ENCODE assay signal across 18 mouse cellular contexts in genomic region chr4:31826661-31827060, GRCm38 (mm10).
DNase-seq lines count a peak whose midpoint lies in the region; ATAC-seq and TF ChIP-seq lines count a peak whose summit lies in the region.
"Had no signal": no experiment of that assay in that cellular context is flagged by ENCODE, and none has a peak within 500 bp of the region (broad histone marks: within the 10 kb centered on the region; RNA-seq: fewer than 3 reads in every experiment).

No protein-coding gene starts in this region.

- ATAC-seq in hindbrain, embryonic 12.5 days (ENCODE audit: low FRiP score) = 0 out of 2 replicates have a peak, but pooled peaks have one; percentile 57
- no peak for ATAC-seq in hindbrain, embryonic 14.5 days (ENCODE audit: low FRiP score)
- ATAC-seq: intestine, embryonic 15.5 days; Patski had no signal

- H3K4me2 ChIP-seq in hindbrain, embryonic 12.5 days (replicated peaks) = no peak overlapping the region
- H3K4me2 ChIP-seq in hindbrain, embryonic 14.5 days (replicated peaks) = no peak overlapping the region
- H3K4me2 ChIP-seq: embryonic facial prominence, embryonic 15.5 days; intestine, embryonic 15.5 days; limb, embryonic 13.5 days; liver, embryonic 13.5 days; lung, embryonic 14.5 days; neural tube, embryonic 13.5 days had no signal

- no peaks in the 10 kb centered on the region for H3K27me3 ChIP-seq in hindbrain, embryonic 12.5 days
- H3K27me3 ChIP-seq in hindbrain, embryonic 14.5 days (ENCODE audit: control insufficient read depth, insufficient read depth, low read length) = no peaks in the 10 kb centered on the region
- no peaks in the 10 kb centered on the region for H3K27me3 ChIP-seq in ES-Bruce4 (ENCODE audit: control insufficient read depth, insufficient read depth, low read length, poor library complexity, severe bottlenecking)
- no peaks in the 10 kb centered on the region for H3K27me3 ChIP-seq in limb, embryonic 10.5 days (ENCODE audit: low read depth, poor library complexity, severe bottlenecking)
- H3K27me3 ChIP-seq: embryonic facial prominence, embryonic 15.5 days; intestine, embryonic 15.5 days; limb, embryonic 13.5 days; liver, embryonic 13.5 days; neural tube, embryonic 13.5 days; Patski had no signal

- DNase-seq in hindbrain, embryonic 14.5 days (ENCODE audit: low spot score) = no peak
- peak; percentile 86 for DNase-seq in ZHBTc4 (ENCODE audit: low read depth, low spot score)
- no peak for DNase-seq in limb, embryonic 10.5 days (ENCODE audit: low spot score)
- DNase-seq in testis, postnatal 14 days (ENCODE audit: low spot score) = no peak
- DNase-seq in cerebellum, adult 11 months = no peak
- DNase-seq: cerebellum, adult 11-12 months; gastrocnemius, postnatal 25 days; liver, embryonic 13.5 days had no signal

- H3K4me1 ChIP-seq in hindbrain, embryonic 12.5 days = peaks cover 5% of the 10 kb centered on the region; the same call in 1 of the 2 replicates
- no peaks in the 10 kb centered on the region for H3K4me1 ChIP-seq in hindbrain, embryonic 14.5 days (replicated peaks; ENCODE audit: control insufficient read depth, insufficient read depth, low read length)
- H3K4me1 ChIP-seq in ES-Bruce4 (ENCODE audit: control insufficient read depth, insufficient read depth, low read length) = peaks cover 2% of the 10 kb centered on the region
- peaks cover 57% of the 10 kb centered on the region for H3K4me1 ChIP-seq in limb, embryonic 10.5 days
- H3K4me1 ChIP-seq: intestine, embryonic 15.5 days; liver, embryonic 13.5 days had no signal

- no peak overlapping the region for H3K4me3 ChIP-seq in hindbrain, embryonic 12.5 days
- H3K4me3 ChIP-seq in hindbrain, embryonic 14.5 days (replicated peaks; ENCODE audit: low read length) = no peak overlapping the region
- no peak overlapping the region for H3K4me3 ChIP-seq in ES-Bruce4 (ENCODE audit: low read depth, low read length)
- H3K4me3 ChIP-seq in limb, embryonic 10.5 days = no peak overlapping the region
- H3K4me3 ChIP-seq: embryonic facial prominence, embryonic 15.5 days; intestine, embryonic 15.5 days; limb, embryonic 13.5 days; liver, embryonic 13.5 days; midbrain, embryonic 10.5 days; neural tube, embryonic 13.5 days had no signal

- H3K36me3 ChIP-seq in hindbrain, embryonic 12.5 days = no peaks in the 10 kb centered on the region
- H3K36me3 ChIP-seq in hindbrain, embryonic 14.5 days (replicated peaks; ENCODE audit: control insufficient read depth, insufficient read depth) = no peaks in the 10 kb centered on the region
- no peaks in the 10 kb centered on the region for H3K36me3 ChIP-seq in ES-Bruce4 (ENCODE audit: control insufficient read depth, insufficient read depth, low read length, poor library complexity, severe bottlenecking)
- no peaks in the 10 kb centered on the region for H3K36me3 ChIP-seq in limb, embryonic 10.5 days
- H3K36me3 ChIP-seq: embryonic facial prominence, embryonic 15.5 days; intestine, embryonic 15.5 days; limb, embryonic 13.5 days; liver, embryonic 13.5 days; midbrain, embryonic 10.5 days; neural tube, embryonic 13.5 days had no signal

- 70% methylated on average over 8 of the region's 8 CpGs for WGBS in hindbrain, embryonic 12.5 days
- WGBS in hindbrain, embryonic 14.5 days = 55% methylated on average over 8 of the region's 8 CpGs
- 92% methylated on average over 8 of the region's 8 CpGs for WGBS in limb, embryonic 10.5 days

- no peaks in the 10 kb centered on the region for H3K9me3 ChIP-seq in hindbrain, embryonic 12.5 days (replicated peaks)
- no peaks in the 10 kb centered on the region for H3K9me3 ChIP-seq in hindbrain, embryonic 14.5 days (ENCODE audit: control insufficient read depth, low read length)
- no peaks in the 10 kb centered on the region for H3K9me3 ChIP-seq in ES-Bruce4 (replicated peaks; ENCODE audit: control insufficient read depth, insufficient read depth, low read length, poor library complexity, severe bottlenecking)
- H3K9me3 ChIP-seq in limb, embryonic 10.5 days (replicated peaks) = no peaks in the 10 kb centered on the region
- H3K9me3 ChIP-seq: embryonic facial prominence, embryonic 15.5 days; intestine, embryonic 15.5 days; limb, embryonic 13.5 days; liver, embryonic 13.5 days; midbrain, embryonic 10.5 days; neural tube, embryonic 13.5 days had no signal

- no peak for TF ChIP-seq CTCF in ES-Bruce4 (IDR thresholded peaks at IDR 0.05; ENCODE audit: low read depth, low read length)

- no peak overlapping the region for H3K27ac ChIP-seq in hindbrain, embryonic 12.5 days
- no peak overlapping the region for H3K27ac ChIP-seq in hindbrain, embryonic 14.5 days
- H3K27ac ChIP-seq in ES-Bruce4 (ENCODE audit: insufficient read depth, low read length) = no peak overlapping the region
- peak overlapping the region; percentile 86 for H3K27ac ChIP-seq in limb, embryonic 10.5 days
- H3K27ac ChIP-seq: embryonic facial prominence, embryonic 15.5 days; intestine, embryonic 15.5 days; limb, embryonic 13.5 days; liver, embryonic 13.5 days; macrophage; midbrain, embryonic 10.5 days; neural tube, embryonic 13.5 days had no signal

- peak; percentile 92 for TF ChIP-seq EP300 in ES-Bruce4 (IDR thresholded peaks at IDR 0.05; ENCODE audit: insufficient read depth, low read depth, low read length)

- H3K9ac ChIP-seq in hindbrain, embryonic 12.5 days = no peak overlapping the region
- H3K9ac ChIP-seq in hindbrain, embryonic 14.5 days = no peak overlapping the region
- no peak overlapping the region for H3K9ac ChIP-seq in ES-Bruce4 (ENCODE audit: low read depth, poor library complexity, severe bottlenecking)
- H3K9ac ChIP-seq: embryonic facial prominence, embryonic 15.5 days; intestine, embryonic 15.5 days; limb, embryonic 13.5 days; liver, embryonic 13.5 days; lung, embryonic 14.5 days; neural tube, embryonic 13.5 days had no signal

- no peak for TF ChIP-seq POLR2A in ES-Bruce4 (IDR thresholded peaks at IDR 0.05; ENCODE audit: insufficient read depth, low read length)
